Mouse (Mus musculus): ENCODE results near the gene Fchsd2.

DNA sequence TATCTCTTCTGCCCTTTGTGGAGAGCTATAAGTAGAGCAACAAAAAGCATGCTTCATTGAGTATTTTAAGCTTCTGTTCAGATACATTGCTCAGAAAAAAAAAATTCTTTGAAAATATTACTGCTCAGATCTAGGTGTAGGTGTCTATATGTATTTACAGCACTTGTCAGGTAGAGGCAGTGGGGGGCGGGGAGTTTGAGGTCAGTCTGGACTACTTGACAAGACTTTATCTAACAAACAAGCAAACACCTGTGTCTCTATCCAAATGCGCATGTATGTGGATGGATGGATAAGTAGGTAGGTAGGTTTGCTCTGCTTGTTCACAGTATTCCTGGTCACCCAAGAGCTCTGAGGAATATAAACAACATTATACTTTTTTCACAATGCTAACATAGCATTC is 40.9 kb downstream of the Fchsd2 start:
- TF ChIP-seq CTCF (IDR thresholded peaks at IDR 0.05; ENCODE audit: low read depth, low read length) (no peak), GATA1 (IDR thresholded peaks at IDR 0.05; ENCODE audit: borderline replicate concordance, low read length) (no peak), GATA2 (IDR thresholded peaks at IDR 0.05; ENCODE audit: borderline replicate concordance, low read depth, low read length) (no peak)

All from G1E (cell line).